ENCODE assay signal across 10 mouse cellular contexts in genomic region chr1:177684901-177685300, GRCm38 (mm10). TPM values are rescaled to one million over a fixed set of nuclear protein-coding genes. Genes with fewer than 3 reads are reported as not detected.
DNase-seq lines count a peak whose midpoint lies in the region; ATAC-seq and TF ChIP-seq lines count a peak whose summit lies in the region.
"Had no signal": no experiment of that assay in that cellular context is flagged by ENCODE, and none has a peak within 500 bp of the region (broad histone marks: within the 10 kb centered on the region; RNA-seq: fewer than 3 reads in every experiment).

No protein-coding gene starts in this region.

- TF ChIP-seq CTCF in hindbrain, postnatal 0 days (IDR thresholded peaks at IDR 0.05; ENCODE audit: low read depth), result peak; percentile 76

- H3K27ac ChIP-seq in forebrain, embryonic 13.5 days, result no peak overlapping the region
- H3K27ac ChIP-seq in forebrain, embryonic 11.5 days (ENCODE audit: low read depth, low read length), result no peak overlapping the region
- no peak overlapping the region for H3K27ac ChIP-seq in hindbrain, postnatal 0 days
- H3K27ac ChIP-seq: heart, embryonic 13.5 days; lung, embryonic 15.5 days had no signal

- ATAC-seq in forebrain, embryonic 13.5 days, result peak; percentile 81
- ATAC-seq in forebrain, embryonic 11.5 days (replicated peaks; ENCODE audit: low FRiP score), result no peak; the same call in 1 of the 2 replicates
- peak; percentile 67; the same call in 1 of the 2 replicates for ATAC-seq in hindbrain, postnatal 0 days

- H3K4me1 ChIP-seq in forebrain, embryonic 13.5 days, result peaks cover 17% of the 10 kb centered on the region
- no peaks in the 10 kb centered on the region; the same call in 1 of the 2 replicates for H3K4me1 ChIP-seq in forebrain, embryonic 11.5 days (replicated peaks; ENCODE audit: control insufficient read depth, insufficient read depth, low read length)
- H3K4me1 ChIP-seq in hindbrain, postnatal 0 days (ENCODE audit: insufficient read depth, low read length), result 0 out of 2 replicates have a peak, but pooled peaks cover 4% of the 10 kb centered on the region
- H3K4me1 ChIP-seq: heart, embryonic 13.5 days; lung, embryonic 15.5 days had no signal

- 0 out of 2 replicates have a peak, but pooled peaks cover 3% of the 10 kb centered on the region for H3K27me3 ChIP-seq in forebrain, embryonic 13.5 days
- H3K27me3 ChIP-seq in forebrain, embryonic 11.5 days (ENCODE audit: control insufficient read depth, insufficient read depth, low read length), result no peaks in the 10 kb centered on the region
- H3K27me3 ChIP-seq in hindbrain, postnatal 0 days (ENCODE audit: insufficient read depth, low read length), result no peaks in the 10 kb centered on the region
- H3K27me3 ChIP-seq: heart, embryonic 13.5 days; lung, embryonic 15.5 days had no signal

- H3K4me2 ChIP-seq in forebrain, embryonic 13.5 days, result no peak overlapping the region
- H3K4me2 ChIP-seq in forebrain, embryonic 11.5 days (ENCODE audit: low read depth, low read length, severe bottlenecking), result no peak overlapping the region
- H3K4me2 ChIP-seq in hindbrain, postnatal 0 days (ENCODE audit: low read depth, low read length), result no peak overlapping the region
- H3K4me2 ChIP-seq: heart, embryonic 13.5 days; lung, embryonic 15.5 days had no signal

- H3K4me3 ChIP-seq in forebrain, embryonic 13.5 days, result no peak overlapping the region
- no peak overlapping the region for H3K4me3 ChIP-seq in forebrain, embryonic 11.5 days (ENCODE audit: low read depth, low read length)
- H3K4me3 ChIP-seq in hindbrain, postnatal 0 days (ENCODE audit: low read length), result no peak overlapping the region
- H3K4me3 ChIP-seq: heart, embryonic 13.5 days; lung, embryonic 15.5 days had no signal

- no peak for DNase-seq in forebrain, embryonic 11.5 days (ENCODE audit: low spot score)
- peak; percentile 52 to 53 for DNase-seq in right cerebral cortex, postnatal 10 days (ENCODE audit: low spot score in 2 of 2)
- DNase-seq in right cerebral cortex, postnatal 36 days (ENCODE audit: low spot score in 2 of 2), result no peak
- peak; percentile 72 for DNase-seq in cerebellum, adult 9-11 months
- peak; percentile 86 for DNase-seq in hindbrain, postnatal 0 days (ENCODE audit: low spot score)
- peak; percentile 67 for DNase-seq in naive thymus-derived CD4-positive, alpha-beta T cell, adult 2 months (ENCODE audit: low read depth)
- no peak for DNase-seq in urinary bladder, postnatal 4 days (ENCODE audit: low spot score in 2 of 2)

- no peaks in the 10 kb centered on the region for H3K36me3 ChIP-seq in forebrain, embryonic 13.5 days (ENCODE audit: poor library complexity, severe bottlenecking)
- H3K36me3 ChIP-seq in forebrain, embryonic 11.5 days (ENCODE audit: control insufficient read depth, insufficient read depth, low read length), result no peaks in the 10 kb centered on the region
- no peaks in the 10 kb centered on the region for H3K36me3 ChIP-seq in hindbrain, postnatal 0 days (ENCODE audit: insufficient read depth, low read length)
- H3K36me3 ChIP-seq: heart, embryonic 13.5 days; lung, embryonic 15.5 days had no signal

- 11% methylated on average over 3 of the region's 3 CpGs for WGBS in forebrain, embryonic 13.5 days
- WGBS in forebrain, embryonic 11.5 days, result 13% methylated on average over 3 of the region's 3 CpGs
- WGBS in hindbrain, postnatal 0 days, result 10% methylated on average over 3 of the region's 3 CpGs

- H3K9ac ChIP-seq in forebrain, embryonic 13.5 days, result no peak overlapping the region
- no peak overlapping the region for H3K9ac ChIP-seq in forebrain, embryonic 11.5 days (ENCODE audit: low read length)
- H3K9ac ChIP-seq in hindbrain, postnatal 0 days (replicated peaks; ENCODE audit: low read length), result no peak overlapping the region
- H3K9ac ChIP-seq: heart, embryonic 13.5 days; lung, embryonic 15.5 days had no signal

- no peaks in the 10 kb centered on the region for H3K9me3 ChIP-seq in forebrain, embryonic 13.5 days (replicated peaks)
- H3K9me3 ChIP-seq in forebrain, embryonic 11.5 days (ENCODE audit: control insufficient read depth, low read length), result no peaks in the 10 kb centered on the region
- H3K9me3 ChIP-seq in hindbrain, postnatal 0 days (ENCODE audit: low read length), result no peaks in the 10 kb centered on the region
- H3K9me3 ChIP-seq: heart, embryonic 13.5 days; lung, embryonic 15.5 days had no signal

RNA-seq across cellular contexts. Expression of gene 1700016C15Rik, which starts 44.7 kb away (rescaled TPM):
- polyA plus RNA-seq in forebrain, embryonic 13.5 days (2015; fragmentation: Nextera tagmentation; extraction: Ambion mirVana), result not detected in 2 replicates
- polyA plus RNA-seq in forebrain, embryonic 11.5 days (2014; fragmentation: Nextera tagmentation; extraction: Ambion mirVana), result not detected in 2 replicates
- not detected in 2 replicates for total RNA-seq in hindbrain, postnatal 0 days (2014; rRNA removed)
- polyA plus RNA-seq in hindbrain, postnatal 0 days (2015; fragmentation: Nextera tagmentation; extraction: Ambion mirVana), result not detected in 2 replicates
- polyA plus RNA-seq: heart, embryonic 13.5 days had no signal

Comparison
In these comparisons a context has a peak if more than half of its experiments do, and no peak if none do; other contexts are left out.
1. DNase-seq: peak in right cerebral cortex, postnatal 10 days (2 of 2), cerebellum, adult 9-11 months (single experiment), hindbrain, postnatal 0 days (single experiment) and naive thymus-derived CD4-positive, alpha-beta T cell, adult 2 months (single experiment); none in forebrain, embryonic 11.5 days (single experiment), right cerebral cortex, postnatal 36 days (0 of 2) and urinary bladder, postnatal 4 days (0 of 2).